Mouse (Mus musculus) ES-CJ7 (cell line): Measurements from ENCODE around the gene Fam83g.

ENCODE experiments used
- DNase-seq: peaks from one replicate; pipeline ENCODE4 v3.0.0; 2011; ENCODE audit warnings: low read depth, low spot score

The Fam83g gene

GRCm38 (mm10) chr11:61715130-61715529, 31.2 kb downstream of the Fam83g start:
- no peak for DNase-seq

- no peak for DNase-seq
Observed at GRCm38 (mm10) chr11:61717990-61718389, 34.1 kb downstream of the Fam83g start.

DNA sequence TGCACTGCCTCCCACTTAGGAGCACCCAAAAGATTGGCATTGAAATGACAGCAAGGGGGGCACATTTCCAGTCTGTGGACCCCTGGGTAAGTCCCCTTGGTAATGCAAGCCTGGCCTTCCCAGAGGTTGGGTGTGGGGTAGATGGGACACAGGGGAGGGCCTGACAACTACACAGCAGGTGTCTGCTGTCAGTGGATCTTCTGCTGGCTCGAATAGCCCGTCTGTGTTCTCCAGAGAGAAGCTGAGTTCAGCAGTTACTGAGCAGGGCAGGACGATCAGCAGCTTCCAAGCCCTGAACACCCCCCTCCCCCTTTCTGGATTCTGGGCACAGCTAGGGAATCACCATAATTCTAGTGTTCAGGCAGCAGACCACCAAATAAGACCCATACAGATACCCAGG, 35.5 kb downstream of the Fam83g start:
- DNase-seq = no peak

DNA sequence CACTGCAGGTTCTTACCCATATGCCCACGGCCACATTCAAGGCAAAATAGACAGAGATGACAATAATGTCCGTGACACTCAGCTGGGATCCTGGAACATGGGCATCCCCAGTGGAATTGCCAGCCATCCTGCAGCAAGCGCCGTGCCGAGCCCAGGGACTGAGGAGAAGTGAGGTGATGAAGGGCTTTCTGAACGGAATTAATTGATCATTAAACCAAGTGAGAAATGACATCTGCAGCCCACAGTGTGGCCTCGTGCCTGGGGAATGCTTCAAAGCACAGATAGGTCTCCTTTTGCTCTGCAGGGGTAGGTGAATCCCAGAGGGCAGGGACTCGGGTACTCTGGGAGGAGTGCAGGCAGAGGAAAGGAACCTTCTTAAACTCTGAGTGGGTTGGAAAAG, 35.9 kb downstream of the Fam83g start:
- no peak for DNase-seq

DNA sequence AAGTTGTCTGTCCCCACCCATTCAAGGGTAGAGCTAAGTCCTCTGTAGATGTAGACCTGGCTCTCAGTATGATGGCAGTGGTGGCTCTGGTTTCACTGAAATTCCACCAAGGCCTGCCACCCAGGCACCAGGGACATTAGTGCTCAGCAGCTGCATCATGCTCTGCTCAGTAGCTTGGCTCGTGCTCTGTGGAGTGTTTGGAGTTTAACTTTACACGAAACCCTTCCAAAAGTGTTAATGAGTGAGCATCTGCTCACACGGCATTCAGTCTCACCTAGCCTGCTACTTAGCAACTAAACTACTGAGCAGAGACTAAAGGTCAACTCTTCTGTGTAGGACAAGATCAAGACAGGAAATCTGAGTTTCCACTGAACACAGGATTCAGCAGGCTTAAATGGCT, 36.7 kb downstream of the Fam83g start, which contains the start of gene Slc5a10:
TSS of gene Slc5a10 (minus strand) at position 191 of the 400 bp plus-strand sequence.
- no peak for DNase-seq

- DNase-seq = no peak
Observed at GRCm38 (mm10) chr11:61722077-61722476, 38.2 kb downstream of the Fam83g start.

GRCm38 (mm10) chr11:61728037-61728436, 44.1 kb downstream of the Fam83g start:
- DNase-seq = no peak

DNA sequence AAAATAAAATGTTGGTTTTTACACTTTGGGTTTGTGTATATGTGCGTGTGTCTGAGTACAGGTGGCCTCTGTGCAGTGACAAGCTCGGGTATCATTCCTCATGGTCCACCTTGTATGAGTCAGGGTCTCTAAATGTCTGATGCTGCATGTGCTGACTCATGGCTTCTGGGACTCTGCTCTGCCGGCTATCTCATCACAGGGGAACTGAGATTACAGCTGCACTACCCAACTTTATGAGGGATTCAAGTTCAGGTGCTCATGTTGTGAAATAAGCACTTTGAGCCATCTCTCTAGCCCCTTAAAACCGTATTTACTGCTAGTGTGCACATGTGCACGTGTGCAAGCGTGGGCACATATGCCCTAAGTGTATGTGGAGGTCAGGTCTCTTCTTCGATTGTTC, 48.8 kb downstream of the Fam83g start:
- DNase-seq = no peak

DNA sequence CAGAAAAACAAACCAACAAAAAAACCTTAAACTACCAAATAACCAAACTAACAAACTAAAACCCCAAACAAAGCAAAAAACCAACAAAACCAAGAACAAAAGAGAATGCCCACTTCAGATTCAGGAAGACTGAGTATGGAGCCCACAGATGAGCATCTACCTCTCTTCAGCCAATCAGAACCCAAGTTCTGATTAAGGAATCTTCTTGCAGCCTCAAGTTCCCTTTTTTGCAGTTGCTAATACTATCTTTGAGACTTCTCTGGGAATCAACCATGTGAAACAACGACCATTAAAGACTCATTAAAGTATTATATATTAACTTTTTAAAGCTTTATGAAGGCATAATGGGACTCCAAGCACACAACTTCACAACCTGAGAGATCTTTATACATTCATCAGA, 53.4 kb downstream of the Fam83g start:
- no peak for DNase-seq

DNA sequence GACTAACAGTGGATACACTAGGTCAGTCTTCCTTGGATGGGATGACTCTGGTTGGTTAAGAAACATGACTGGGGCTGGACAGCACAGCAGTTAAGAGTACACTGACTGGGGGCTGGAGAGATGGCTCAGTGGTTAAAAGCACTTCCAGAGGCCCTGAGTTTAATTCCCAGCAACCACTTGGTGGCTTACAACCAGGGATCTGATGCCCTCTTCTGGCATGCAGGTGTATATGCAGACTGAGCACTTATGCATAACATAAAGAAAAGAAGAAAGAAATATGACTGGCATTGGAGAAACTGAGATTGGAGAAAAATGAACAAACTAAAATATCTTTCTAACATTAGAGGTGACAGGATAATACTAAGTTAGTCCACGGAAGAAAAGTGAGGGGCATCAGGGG, 56.6 kb downstream of the Fam83g start:
- peak; percentile 51 for DNase-seq

GRCm38 (mm10) chr11:61743768-61744167, 59.9 kb downstream of the Fam83g start:
- DNase-seq = no peak

GRCm38 (mm10) chr11:61744460-61744859, 60.6 kb downstream of the Fam83g start:
- peak; percentile 51 for DNase-seq

GRCm38 (mm10) chr11:61745781-61746180, 61.9 kb downstream of the Fam83g start:
- DNase-seq = no peak

DNA sequence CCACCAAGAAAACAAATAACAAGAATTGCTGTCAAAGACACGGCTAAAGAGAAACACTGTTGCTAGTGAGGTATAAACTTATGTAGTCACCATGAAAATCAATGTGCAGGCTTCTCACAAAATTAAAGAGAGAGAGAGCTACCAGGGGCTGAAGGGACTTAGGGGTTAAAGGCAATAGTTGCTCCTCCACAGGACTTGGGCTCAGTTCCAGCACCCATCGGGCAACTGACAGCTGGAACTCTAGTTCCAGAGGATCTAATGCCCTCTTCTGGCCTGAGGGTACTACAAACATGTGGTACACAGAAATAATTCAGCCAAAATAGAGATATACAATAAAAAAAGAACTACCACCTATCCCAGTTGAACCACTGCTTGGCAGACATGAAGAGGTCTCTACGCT, 63.3 kb downstream of the Fam83g start:
- no peak for DNase-seq

DNA sequence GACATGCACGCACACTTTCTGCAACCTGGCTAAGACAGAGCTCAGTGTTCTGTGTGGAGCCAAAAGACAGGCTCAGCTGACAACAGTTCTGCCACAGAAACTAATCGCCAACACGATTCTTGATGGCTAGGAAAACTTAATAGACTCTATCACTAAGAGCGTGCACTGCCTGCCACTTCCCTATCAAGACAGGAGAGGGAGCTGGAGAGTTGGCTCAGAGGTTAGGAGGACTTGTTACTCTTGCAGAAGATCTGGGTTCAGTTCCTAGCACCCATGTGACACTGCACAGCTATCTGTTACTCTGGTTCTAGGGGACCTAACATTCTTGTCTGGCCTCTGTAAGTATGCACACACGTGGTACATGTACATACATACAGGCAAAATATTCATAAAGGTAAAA, 67.7 kb downstream of the Fam83g start:
- DNase-seq = peak; percentile 60

GRCm38 (mm10) chr11:61757151-61757550, 73.3 kb downstream of the Fam83g start:
- DNase-seq = no peak
